Mouse (Mus musculus): Measurements from ENCODE around the gene Snupn.

The Snupn gene

DNA sequence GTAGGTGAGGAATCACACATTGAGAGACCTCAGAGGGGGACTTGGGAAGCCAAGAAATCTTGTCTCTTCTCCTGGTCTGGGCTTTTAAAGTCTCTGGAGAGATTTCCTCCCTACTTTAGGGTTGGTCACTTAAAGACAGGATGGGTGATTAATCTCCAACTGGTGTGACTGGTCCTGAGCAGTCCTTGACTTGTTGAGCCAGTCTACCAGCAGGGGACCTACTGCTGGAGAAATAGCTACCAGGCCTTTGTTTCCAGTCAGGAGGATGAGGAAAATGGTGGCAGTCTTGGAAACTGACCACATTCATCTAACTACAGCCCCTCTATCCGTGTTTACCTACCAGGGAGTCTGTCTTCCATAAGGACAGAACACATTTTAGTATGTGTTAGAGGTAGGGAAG is 61.7 kb downstream of the Snupn start:
- no peak for DNase-seq (ENCODE audit: low read depth)

DNA sequence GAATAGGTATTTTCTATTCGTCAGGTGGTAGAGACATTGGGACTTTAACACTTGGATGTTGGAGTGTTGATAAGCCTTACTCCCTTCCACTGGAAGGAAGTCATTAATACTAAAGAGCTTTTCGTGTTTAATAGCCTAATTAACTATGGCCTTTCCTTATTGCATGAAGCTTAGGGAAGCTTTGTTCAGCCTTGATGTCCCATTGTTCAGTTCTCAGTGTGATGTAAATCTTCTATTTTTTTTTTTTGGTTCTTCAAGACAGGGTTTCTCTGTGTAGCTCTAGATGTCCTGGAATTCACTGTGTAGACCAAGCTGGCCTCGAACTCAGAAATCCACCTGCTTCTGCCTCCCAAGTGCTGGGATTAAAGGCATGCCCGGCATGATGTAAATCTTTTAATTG is 62.2 kb downstream of the Snupn start:
- DNase-seq (ENCODE audit: low read depth) = no peak

DNA sequence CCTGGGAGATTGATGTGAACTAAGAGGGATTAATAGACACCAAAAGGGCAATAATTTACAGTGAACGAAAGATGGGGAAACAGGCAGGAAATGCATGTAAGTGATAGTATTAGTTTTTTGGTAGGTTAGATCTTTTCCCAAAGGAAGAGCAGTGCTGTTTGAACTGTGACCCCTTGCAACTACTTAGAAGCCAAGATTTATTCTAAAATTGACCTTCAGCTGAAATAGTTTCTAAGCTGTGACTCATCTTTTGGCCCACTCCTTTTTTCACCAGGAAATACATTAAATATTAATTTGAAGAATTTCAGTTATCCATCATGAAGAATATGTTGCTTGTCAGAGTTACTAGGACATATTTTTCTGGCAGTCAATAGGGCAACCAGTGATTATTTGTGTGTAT is 63.1 kb downstream of the Snupn start:
- no peak for DNase-seq (ENCODE audit: low read depth)

DNA sequence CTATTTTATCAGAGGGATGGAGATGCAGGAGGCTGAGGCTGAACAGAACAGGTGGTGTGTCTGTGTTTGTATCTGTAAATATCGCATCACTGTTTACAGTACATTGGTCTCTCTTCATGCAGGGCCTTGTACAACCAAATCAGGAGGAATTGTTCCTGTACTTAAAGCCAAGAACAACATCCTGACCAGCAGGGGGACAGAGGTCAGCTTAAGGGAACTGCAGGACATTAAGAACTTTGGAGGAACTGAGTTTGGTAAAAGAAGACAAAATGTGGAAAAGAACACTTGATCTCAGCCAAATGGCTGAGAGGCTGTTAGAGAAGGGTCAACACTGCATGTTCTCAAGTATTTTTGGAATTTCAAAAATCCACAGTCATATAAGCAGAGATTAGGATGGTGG is 64.1 kb downstream of the Snupn start:
- no peak for DNase-seq (ENCODE audit: low read depth)

DNA sequence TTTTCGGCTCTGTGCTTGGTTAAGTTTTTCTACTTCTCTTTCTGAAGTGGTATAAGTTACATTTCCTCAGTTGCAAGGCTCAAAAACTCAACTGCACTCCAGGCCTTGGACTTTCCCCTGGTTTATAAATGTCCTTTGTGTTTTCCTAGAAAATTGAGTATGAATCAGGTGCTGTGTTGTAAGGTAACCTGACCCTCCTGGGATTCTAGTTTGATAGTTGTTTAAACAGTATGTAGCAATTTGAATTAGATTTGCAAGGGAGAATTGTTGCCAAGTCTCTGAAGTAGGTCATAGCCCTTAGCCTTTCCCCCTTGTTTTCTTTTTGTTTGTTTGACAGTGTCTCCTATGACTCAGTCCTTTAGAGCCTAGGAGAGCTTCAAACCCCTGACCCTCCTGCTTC is 67.0 kb downstream of the Snupn start:
- no peak for DNase-seq (ENCODE audit: low read depth)

DNA sequence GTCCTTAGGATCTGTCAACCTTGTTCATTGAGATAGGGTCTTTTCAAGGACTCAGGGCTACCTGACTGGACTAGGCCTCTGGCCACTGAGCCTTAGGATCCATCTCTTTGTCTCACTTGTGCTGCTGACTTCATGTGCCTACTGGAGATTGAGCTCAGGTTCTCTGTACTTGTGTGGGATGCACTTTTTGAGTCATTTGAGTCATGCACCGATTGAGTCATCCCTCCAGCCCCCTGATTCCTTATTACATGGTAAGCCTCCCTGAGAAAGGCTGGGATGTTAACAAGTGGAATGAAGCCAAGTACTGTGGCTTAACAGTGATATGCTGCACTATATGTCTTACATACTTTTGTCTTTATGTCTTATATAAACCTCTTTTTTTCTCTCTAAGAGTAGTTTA is 81.1 kb downstream of the Snupn start:
- DNase-seq (ENCODE audit: low read depth) = no peak

Data from c-Kit-positive CD71-positive TER-119-negative erythroid progenitor cells, embryonic 14.5 days (primary cell).